Mouse (Mus musculus) limb, embryonic 13.5 days (tissue): ENCODE measurements around the gene Cys1. TPM values are rescaled to one million over a fixed set of nuclear protein-coding genes. Genes with fewer than 3 reads are reported as not detected.

Source experiments
- ATAC-seq: fragments of 200-750 bp; cut with Nextera tagmentation; 2 replicates; pipeline ENCODE4 v1.8.0; 2017; ENCODE audit warnings: low read depth, moderate number of reproducible peaks, moderate TSS enrichment; ENCODE audit not compliant: low FRiP score
- H3K27ac ChIP-seq: fragments of 300-500 bp; sonication (generic); 2 replicates; pipeline ENCODE4 v1.5.1; 2015; ENCODE audit warnings: inconsistent platforms, mild to moderate bottlenecking, moderate library complexity
- H3K27me3 ChIP-seq: fragments of 300-500 bp; sonication (generic); 2 replicates; pipeline ENCODE4 v1.6.1; 2015; ENCODE audit warnings: mild to moderate bottlenecking, inconsistent platforms
- H3K36me3 ChIP-seq: fragments of 300-500 bp; sonication (generic); 2 replicates; pipeline ENCODE4 v1.6.1; 2015; ENCODE audit warnings: inconsistent platforms, mild to moderate bottlenecking, moderate library complexity
- H3K4me1 ChIP-seq: fragments of 300-500 bp; sonication (generic); 2 replicates; pipeline ENCODE4 v1.6.1; 2015; ENCODE audit warnings: inconsistent platforms
- H3K4me2 ChIP-seq: fragments of 300-500 bp; sonication (generic); replicated peaks from 2 replicates; pipeline ENCODE4 v1.6.1; 2015; ENCODE audit warnings: inconsistent platforms, mild to moderate bottlenecking, moderate library complexity
- H3K4me3 ChIP-seq: fragments of 300-500 bp; sonication (generic); 2 replicates; pipeline ENCODE4 v1.5.1; 2015; ENCODE audit warnings: moderate library complexity, mild to moderate bottlenecking, inconsistent platforms
- H3K9ac ChIP-seq: fragments of 300-500 bp; sonication (generic); 2 replicates; pipeline ENCODE4 v1.6.1; 2015; ENCODE audit warnings: mild to moderate bottlenecking, inconsistent platforms
- H3K9me3 ChIP-seq: fragments of 300-500 bp; sonication (generic); 2 replicates; pipeline ENCODE4 v1.6.1; 2016; ENCODE audit warnings: inconsistent platforms
- WGBS: fragments of 180-500 bp; shearing (Covaris S2); methylation state at CpG from one replicate; pipeline ENCODE4 v1.1.7; 2015; 5-methylcytosine and 5-hydroxymethylcytosine counted together
- polyA plus RNA-seq: library from polyadenylated mRNA; unstranded; fragments of >200 nt; fragmentation: Nextera tagmentation; extraction: Ambion mirVana; gene quantifications from 2 replicates; pipeline ENCODE4 v1.2.1, GENCODE M21; 2015

Gene Cys1
- 3.2 and 4.4 TPM in 2 replicates for polyA plus RNA-seq

DNA sequence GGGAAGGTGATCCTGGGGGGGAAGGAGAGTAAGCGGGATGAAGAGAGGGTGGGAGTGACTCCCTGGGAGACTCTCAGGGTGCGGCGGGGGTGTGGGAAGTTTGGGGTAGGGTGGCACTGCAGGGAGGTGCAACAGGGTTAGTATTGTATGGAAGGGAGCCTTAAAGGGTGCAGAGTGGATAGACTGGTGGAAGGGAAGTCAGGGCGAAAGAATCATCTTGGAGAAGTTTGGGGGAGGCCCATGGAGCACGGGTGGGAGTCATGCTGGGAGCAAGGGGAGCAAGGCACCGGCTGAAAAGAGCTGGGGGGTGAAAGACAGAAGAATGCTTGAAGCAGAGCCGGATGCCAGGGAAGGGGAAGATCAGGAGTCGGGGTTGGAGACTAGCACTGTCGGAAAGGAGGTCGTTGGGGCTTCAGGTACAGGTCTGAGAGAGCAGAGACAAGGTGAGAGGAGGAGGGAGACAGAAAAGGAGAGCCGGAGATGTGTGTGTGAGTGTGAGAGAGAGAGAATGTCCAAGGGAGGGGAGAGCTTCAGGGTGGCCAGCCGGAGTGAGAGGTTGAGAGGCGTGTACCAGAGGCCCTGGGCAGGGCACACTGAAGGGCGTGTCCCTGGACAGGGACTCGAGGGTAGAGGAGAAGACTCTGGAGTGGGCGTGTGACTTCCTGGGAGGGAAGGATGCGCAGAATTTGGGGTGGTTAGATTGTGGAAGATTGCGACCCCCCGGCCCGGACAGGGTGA is at the start of gene Cys1:
Gene Cys1 (minus strand): TSS at position 528 of the 738 bp plus-strand sequence.
- 3% methylated on average over 20 of the region's 20 CpGs for WGBS
- Histone ChIP-seq H3K9ac (peak within 1 kb of the TSS; percentile 79), H3K36me3 (no peaks in the 10 kb centered on the region), H3K9me3 (no peaks in the 10 kb centered on the region), H3K4me3 (peak within 1 kb of the TSS; percentile 63), H3K27ac (peak within 1 kb of the TSS; percentile 61; the same call in 1 of the 2 replicates), H3K4me1 (peaks cover 27% of the 10 kb centered on the region), H3K27me3 (peaks cover 60% of the 10 kb centered on the region), H3K4me2 (peak within 1 kb of the TSS; percentile 94)
- no peak for ATAC-seq

DNA sequence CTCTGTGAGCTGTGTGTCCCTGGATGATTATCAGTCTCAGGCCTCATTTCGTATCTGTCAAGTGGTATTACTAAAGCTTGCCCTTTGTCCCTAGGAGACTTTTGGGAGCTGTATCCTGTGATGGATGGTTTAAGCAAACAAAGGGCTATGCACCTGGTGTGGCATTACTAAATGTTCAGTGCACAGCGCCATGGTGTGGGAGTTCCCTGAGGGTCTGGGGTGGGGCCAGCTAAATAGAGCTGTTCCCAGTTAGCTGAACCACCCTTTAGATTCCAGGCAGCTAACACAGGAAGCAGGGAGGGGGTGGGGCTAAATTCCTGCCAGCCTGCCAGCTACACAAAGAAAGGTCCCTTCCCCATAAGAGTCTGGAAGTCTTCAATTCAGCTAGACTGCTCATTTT is 42.8 kb upstream of the Cys1 start:
- Histone ChIP-seq H3K36me3 (no peaks in the 10 kb centered on the region), H3K27ac (peak overlapping the region; percentile 92), H3K9ac (no peak overlapping the region), H3K4me3 (no peak overlapping the region), H3K4me2 (peak overlapping the region; percentile 44), H3K27me3 (no peaks in the 10 kb centered on the region), H3K4me1 (peaks cover 18% of the 10 kb centered on the region), H3K9me3 (peaks cover 11% of the 10 kb centered on the region)
- peak; percentile 88 for ATAC-seq
- 17% methylated on average over 2 of the region's 2 CpGs for WGBS

DNA sequence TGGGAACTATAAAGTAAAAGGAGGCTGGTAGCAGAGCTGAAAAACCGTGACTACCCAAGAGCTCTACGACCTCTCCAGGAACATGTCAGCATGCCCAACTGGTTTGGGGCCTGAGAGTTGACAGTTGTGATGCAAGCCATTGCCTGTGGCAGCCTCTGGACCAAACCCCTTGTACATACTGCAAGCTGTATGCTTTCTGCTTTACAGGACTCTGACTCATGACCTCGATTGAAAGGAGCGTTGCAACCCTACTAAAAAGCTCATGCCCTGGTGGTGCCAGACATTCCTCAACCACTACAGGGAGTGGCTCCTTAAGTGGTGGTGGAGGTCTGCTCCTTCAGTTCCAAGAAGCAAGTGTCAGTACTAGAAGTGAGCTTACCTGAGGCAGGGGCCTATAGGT is 42.2 kb upstream of the Cys1 start:
- H3K27me3 ChIP-seq = no peaks in the 10 kb centered on the region
- H3K9ac ChIP-seq = no peak overlapping the region
- peaks cover 6% of the 10 kb centered on the region; the same call in 1 of the 2 replicates for H3K9me3 ChIP-seq
- WGBS = 23% methylated on average over 4 of the region's 4 CpGs
- H3K36me3 ChIP-seq = no peaks in the 10 kb centered on the region
- ATAC-seq = peak; percentile 52; the same call in 1 of the 2 replicates
- H3K4me1 ChIP-seq = peaks cover 18% of the 10 kb centered on the region
- no peak overlapping the region for H3K4me3 ChIP-seq
- 0 out of 2 replicates have a peak overlapping the region, but pooled peaks have one; percentile 3 for H3K4me2 ChIP-seq
- H3K27ac ChIP-seq = peak overlapping the region; percentile 92

DNA sequence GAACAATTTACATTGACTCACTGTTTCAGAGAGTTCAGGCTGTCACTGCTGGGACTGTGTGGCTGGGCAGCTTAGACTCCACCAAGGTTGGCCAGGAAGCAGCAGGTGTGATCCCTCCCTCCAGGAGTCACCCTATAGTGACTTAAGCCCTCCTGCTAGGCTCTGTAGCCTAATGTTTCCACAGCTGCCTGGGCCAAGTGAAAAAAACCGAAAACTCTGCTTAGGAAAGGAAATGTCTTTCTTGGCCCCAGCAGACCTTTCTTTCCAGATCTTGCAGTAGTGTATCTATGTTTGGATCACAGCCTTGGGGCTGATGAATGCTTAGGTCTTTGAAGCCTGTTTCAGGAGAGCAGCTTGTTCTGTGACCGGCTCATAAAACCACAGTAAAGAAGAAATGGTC is 41.8 kb upstream of the Cys1 start:
- H3K9ac ChIP-seq = no peak overlapping the region
- no peaks in the 10 kb centered on the region for H3K27me3 ChIP-seq
- 0 out of 2 replicates have a peak overlapping the region, but pooled peaks have one; percentile 3 for H3K4me2 ChIP-seq
- ATAC-seq = peak; percentile 65
- peaks cover 18% of the 10 kb centered on the region for H3K4me1 ChIP-seq
- peak overlapping the region; percentile 92 for H3K27ac ChIP-seq
- no peaks in the 10 kb centered on the region for H3K36me3 ChIP-seq
- 23% methylated on average over 2 of the region's 2 CpGs for WGBS
- H3K4me3 ChIP-seq = no peak overlapping the region
- peaks cover 5% of the 10 kb centered on the region; the same call in 1 of the 2 replicates for H3K9me3 ChIP-seq

DNA sequence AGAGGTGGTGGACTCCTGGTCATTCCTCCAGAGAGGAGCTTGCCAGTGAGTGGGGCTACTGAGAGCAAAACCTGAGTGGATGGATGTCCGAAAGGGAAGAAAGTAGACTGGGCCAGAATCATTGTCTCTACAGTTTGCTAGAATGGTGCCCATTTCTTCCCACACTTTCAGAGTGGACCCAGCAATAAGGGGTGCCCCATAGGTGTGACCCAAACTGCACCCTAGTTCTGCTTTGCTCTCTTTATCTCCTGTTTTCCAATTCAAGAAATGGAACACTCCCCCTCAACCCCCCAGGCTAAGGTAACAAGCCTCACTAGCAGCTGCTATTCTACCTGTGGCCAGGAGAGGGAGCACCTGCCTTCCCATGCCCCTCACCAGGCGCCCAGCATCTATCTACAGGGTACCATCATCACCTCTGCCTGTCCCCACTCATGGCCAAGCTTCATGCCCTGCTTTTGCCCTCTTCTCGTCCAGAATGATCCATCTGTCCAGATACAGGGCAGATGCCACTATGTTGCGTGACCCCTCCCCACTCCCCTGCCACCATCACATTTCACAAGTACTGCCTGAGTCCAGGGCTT is 35.2 kb upstream of the Cys1 start:
- no peak overlapping the region for H3K9ac ChIP-seq
- H3K4me2 ChIP-seq = no peak overlapping the region
- no peak overlapping the region for H3K4me3 ChIP-seq
- no peaks in the 10 kb centered on the region for H3K27me3 ChIP-seq
- no peak overlapping the region for H3K27ac ChIP-seq
- peaks cover 23% of the 10 kb centered on the region for H3K36me3 ChIP-seq
- peaks cover 18% of the 10 kb centered on the region for H3K4me1 ChIP-seq
- WGBS = 50% methylated on average over 4 of the region's 4 CpGs
- ATAC-seq = peak; percentile 46
- no peaks in the 10 kb centered on the region for H3K9me3 ChIP-seq

DNA sequence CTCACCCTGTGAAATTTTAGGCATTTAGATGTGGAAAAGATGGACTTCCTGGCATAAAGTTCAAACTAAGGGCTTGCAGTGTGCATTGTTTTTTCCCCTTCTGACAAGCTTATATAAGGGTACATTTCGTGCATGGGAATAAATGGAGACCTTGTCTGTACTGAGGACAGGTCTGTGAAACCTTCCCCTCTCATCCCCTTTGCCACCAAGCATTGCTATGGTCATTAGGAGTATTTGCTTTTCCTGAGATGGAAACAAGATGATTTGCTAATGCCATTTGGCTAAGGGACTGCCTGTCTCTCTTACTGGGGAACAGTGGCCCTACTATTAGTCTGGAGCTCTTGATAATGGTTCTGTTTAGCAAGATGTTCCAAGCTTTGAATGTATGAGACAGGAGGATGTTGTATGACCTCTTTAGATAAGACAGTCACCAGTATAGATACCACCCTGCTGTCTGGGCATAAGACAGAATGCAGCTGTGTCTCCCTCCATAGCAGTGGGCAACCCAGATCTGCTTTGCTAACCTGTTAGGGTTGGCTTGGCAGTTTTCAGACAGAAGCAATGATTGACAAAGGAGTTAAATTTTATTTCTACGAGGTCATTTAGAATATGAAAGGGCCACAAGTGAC is 33.8 kb upstream of the Cys1 start:
- Histone ChIP-seq H3K9ac (no peak overlapping the region), H3K4me1 (peaks cover 30% of the 10 kb centered on the region), H3K9me3 (no peaks in the 10 kb centered on the region), H3K4me2 (no peak overlapping the region), H3K36me3 (peaks cover 37% of the 10 kb centered on the region), H3K27ac (no peak overlapping the region), H3K4me3 (no peak overlapping the region), H3K27me3 (no peaks in the 10 kb centered on the region)
- ATAC-seq = no peak
- WGBS = 78% methylated on average over 2 of the region's 2 CpGs

DNA sequence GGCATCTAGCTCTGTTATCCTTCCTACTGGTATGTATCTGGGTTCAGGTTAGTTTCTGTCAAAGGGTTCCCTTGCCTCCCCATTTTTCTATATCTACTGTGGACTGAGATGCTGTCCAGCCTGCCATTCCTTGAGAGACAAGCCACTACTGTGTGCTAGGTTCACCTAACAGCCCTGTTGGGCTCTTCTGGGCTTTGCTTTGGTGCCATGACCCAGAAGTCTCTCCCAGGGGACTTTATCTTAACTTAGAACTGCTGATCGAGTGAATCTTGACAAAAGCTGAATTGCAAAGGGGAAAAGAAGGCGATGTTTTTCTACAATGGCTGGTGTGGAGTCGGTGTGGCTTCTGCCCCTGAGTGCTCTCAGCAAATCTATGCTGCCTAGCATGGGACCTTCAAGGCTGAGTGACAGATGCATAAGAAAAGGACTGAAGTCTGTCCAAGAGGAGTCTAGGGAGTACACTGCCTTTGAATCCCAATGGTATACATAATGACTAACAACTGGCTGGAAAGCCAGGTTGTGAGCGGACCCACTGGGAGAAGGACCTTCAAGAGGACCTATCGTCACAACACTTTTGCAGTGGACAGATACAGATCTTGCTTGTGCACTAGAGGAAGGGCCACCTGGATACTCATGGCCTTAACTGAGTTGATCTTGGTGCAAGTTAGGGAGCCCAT is 33.1 kb upstream of the Cys1 start:
- WGBS = 84% methylated on average over 5 of the region's 5 CpGs
- H3K9ac ChIP-seq = no peak overlapping the region
- H3K27me3 ChIP-seq = no peaks in the 10 kb centered on the region
- H3K4me2 ChIP-seq = no peak overlapping the region
- peaks cover 38% of the 10 kb centered on the region for H3K36me3 ChIP-seq
- H3K4me1 ChIP-seq = peaks cover 36% of the 10 kb centered on the region
- ATAC-seq = no peak
- H3K9me3 ChIP-seq = no peaks in the 10 kb centered on the region
- no peak overlapping the region for H3K4me3 ChIP-seq
- no peak overlapping the region for H3K27ac ChIP-seq

DNA sequence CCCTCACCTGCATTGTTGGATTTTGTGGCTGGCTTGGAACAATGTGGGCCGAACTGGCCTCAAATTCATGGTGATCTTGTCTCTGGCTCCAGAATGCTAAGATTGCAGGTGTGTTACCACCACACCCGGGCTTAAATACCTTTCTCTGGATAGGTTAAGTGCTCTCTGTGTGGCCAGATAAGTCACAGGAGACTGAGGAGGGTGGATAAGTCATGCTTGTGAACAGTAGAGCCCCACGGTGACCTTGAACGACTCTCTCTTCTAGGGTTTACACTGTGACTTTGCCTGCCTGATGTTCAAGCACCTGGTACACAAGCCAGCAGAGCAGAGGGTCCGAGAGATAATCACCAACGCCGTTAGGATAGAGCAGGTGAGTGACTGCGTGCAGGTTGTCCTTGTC is 30.8 kb upstream of the Cys1 start:
- no peaks in the 10 kb centered on the region for H3K27me3 ChIP-seq
- no peak overlapping the region for H3K27ac ChIP-seq
- ATAC-seq = no peak
- no peaks in the 10 kb centered on the region for H3K9me3 ChIP-seq
- H3K4me1 ChIP-seq = peaks cover 46% of the 10 kb centered on the region
- H3K4me2 ChIP-seq = no peak overlapping the region; the same call in 1 of the 2 replicates
- H3K36me3 ChIP-seq = peaks cover 38% of the 10 kb centered on the region
- no peak overlapping the region for H3K4me3 ChIP-seq
- 85% methylated on average over 8 of the region's 8 CpGs for WGBS
- H3K9ac ChIP-seq = peak overlapping the region; percentile 50

DNA sequence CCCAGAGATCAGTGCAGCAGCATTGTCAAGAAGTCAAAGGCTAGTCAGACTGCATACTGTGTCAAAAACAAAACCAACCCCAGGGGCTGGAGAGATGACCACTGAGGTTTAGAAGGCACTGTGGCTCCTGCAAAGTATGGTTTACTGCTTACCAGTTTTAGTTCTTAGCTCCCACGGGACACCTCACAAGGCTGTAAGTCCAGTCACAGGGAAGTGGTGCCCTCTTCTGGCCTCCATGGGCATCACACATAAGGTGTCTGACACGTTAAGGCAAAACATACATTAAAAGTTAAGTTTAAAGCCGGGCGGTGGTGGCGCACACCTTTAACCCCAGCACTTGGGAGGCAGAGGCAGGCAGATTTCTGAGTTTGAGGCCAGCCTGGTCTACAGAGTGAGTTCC is 29.1 kb upstream of the Cys1 start:
- H3K27ac ChIP-seq = peak overlapping the region; percentile 28; the same call in 1 of the 2 replicates
- H3K4me2 ChIP-seq = peak overlapping the region; percentile 89
- no peaks in the 10 kb centered on the region for H3K9me3 ChIP-seq
- WGBS = 65% methylated on average over 5 of the region's 5 CpGs
- no peaks in the 10 kb centered on the region for H3K27me3 ChIP-seq
- peaks cover 55% of the 10 kb centered on the region for H3K4me1 ChIP-seq
- H3K4me3 ChIP-seq = peak overlapping the region; percentile 91; the same call in 1 of the 2 replicates
- ATAC-seq = no peak
- H3K9ac ChIP-seq = no peak overlapping the region
- H3K36me3 ChIP-seq = peaks cover 38% of the 10 kb centered on the region

DNA sequence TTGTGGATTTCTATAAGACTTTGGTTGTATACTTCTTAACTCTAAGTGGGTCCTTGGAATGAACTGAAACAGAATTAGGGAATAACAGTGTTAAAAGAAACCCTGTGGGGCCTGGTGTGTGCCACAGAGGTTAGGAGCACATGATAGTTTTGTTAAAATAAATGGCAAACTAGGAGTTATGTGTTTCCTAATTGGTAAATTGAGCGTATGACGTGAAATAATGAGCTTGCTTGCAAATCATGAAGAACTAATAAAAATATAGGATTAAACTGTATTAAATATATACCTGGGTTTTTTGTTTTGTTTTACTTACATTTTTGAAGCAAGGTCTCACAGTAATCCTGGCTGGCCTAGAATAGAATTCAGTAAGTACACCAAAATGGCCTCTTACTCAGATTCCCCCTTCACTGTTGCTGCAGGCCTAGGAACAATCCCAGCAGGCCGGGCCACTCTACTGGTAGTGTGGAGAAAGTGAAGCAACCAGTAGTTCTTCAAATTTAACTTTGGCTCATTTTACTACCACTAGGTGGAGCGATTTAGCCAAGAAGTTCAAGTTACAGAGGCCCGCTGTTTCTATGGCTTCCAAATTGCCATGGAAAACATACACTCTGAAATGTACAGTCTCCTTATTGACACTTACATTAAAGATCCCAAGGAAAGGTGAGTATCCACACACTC is 28.4 kb upstream of the Cys1 start:
- ATAC-seq = peak; percentile 12; the same call in 1 of the 2 replicates
- Histone ChIP-seq H3K27ac (peak overlapping the region; percentile 86), H3K9me3 (no peaks in the 10 kb centered on the region), H3K36me3 (peaks cover 38% of the 10 kb centered on the region), H3K27me3 (no peaks in the 10 kb centered on the region), H3K9ac (peak overlapping the region; percentile 85), H3K4me1 (peaks cover 55% of the 10 kb centered on the region), H3K4me2 (peak overlapping the region; percentile 89), H3K4me3 (peak overlapping the region; percentile 91)
- 30% methylated on average over 5 of the region's 5 CpGs for WGBS

DNA sequence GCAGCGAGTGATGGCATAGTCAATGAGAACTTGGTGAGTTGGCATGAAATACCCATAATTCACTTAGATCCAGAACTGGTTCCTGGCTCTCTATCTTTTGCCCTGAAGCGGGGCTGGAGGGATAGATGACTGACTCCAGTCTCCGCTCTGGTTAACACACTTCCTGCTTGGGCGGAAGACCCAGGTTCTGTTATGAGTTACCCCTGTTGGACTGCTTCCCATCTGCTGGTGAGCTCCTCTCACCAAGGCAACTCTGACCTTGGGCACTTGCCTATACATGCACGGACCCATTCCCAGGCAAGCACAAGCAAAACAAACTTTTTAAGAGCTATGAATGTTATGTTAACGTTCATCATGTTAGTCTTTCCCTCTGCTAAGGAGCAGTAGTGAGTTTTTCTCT is 27.8 kb upstream of the Cys1 start:
- 18% methylated on average over 6 of the region's 6 CpGs for WGBS
- Histone ChIP-seq H3K4me2 (peak overlapping the region; percentile 89), H3K36me3 (peaks cover 32% of the 10 kb centered on the region), H3K4me1 (peaks cover 55% of the 10 kb centered on the region), H3K9ac (peak overlapping the region; percentile 85), H3K27me3 (no peaks in the 10 kb centered on the region), H3K27ac (peak overlapping the region; percentile 86), H3K4me3 (peak overlapping the region; percentile 91), H3K9me3 (no peaks in the 10 kb centered on the region)
- no peak for ATAC-seq
